Mouse (Mus musculus): ENCODE results near the gene Sae1.

DNA sequence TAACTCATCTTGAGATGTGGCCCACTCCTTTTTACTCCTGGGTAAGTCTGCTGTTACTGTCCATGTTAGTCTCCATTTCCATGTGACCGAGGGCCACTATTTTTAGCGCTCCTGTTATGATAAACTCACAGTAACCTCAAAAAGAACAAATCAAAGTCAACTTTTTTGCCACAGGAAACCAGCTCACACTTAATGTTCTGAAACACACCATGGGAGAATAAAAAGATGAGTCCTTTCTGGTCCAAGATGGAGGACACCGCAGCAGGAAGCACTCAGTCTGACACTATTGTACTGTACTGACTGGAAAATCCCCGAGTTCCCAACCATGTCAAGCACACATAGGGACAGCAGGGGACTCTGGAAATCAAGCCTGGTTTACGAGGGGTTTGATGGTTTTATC, 37.6 kb downstream of the Sae1 start:
- TF ChIP-seq CTCF (conservative IDR thresholded peaks at IDR 0.05; ENCODE audit: low read length) (no peak), POU5F1 (IDR thresholded peaks at IDR 0.05; ENCODE audit: borderline replicate concordance, low read length) (no peak)

Measured in E14TG2a.4 (cell line).